Mouse (Mus musculus) gastrocnemius, adult 2 months (tissue): Measurements from ENCODE around the gene Med20. TPM values are rescaled to one million over a fixed set of nuclear protein-coding genes. Genes with fewer than 3 reads are reported as not detected.

Experiments used
- DNase-seq: peaks from one replicate; pipeline ENCODE4 v3.0.0; 2022
- H3K27ac ChIP-seq: fragments of 200-600 bp; 2 replicates; pipeline ENCODE4 v1.8.1; 2022; ENCODE audit warnings: mild to moderate bottlenecking
- H3K4me3 ChIP-seq: fragments of 200-600 bp; 2 replicates; pipeline ENCODE4 v1.8.1; 2022; ENCODE audit warnings: mild to moderate bottlenecking, moderate library complexity
- CTCF ChIP-seq: fragments of 200-600 bp; IDR thresholded peaks from 2 replicates; pipeline ENCODE4 v1.8.1; 2022; ENCODE audit warnings: antibody characterized with exemption, mild to moderate bottlenecking, moderate library complexity
- intact Hi-C: fragments of 180-260 bp; cut with DNase I; formaldehyde crosslinking; loops from one replicate; pipeline ENCODE4 v1.15.1; 2025
- total RNA-seq, 2 experiments: library from RNA; stranded (reverse); gene quantifications; 2 replicates each; pipeline ENCODE4 v1.2.3; 2021

The Med20 gene
- total RNA-seq, 2 experiments from 2014 or later = 17.9 to 18.3 TPM

DNA sequence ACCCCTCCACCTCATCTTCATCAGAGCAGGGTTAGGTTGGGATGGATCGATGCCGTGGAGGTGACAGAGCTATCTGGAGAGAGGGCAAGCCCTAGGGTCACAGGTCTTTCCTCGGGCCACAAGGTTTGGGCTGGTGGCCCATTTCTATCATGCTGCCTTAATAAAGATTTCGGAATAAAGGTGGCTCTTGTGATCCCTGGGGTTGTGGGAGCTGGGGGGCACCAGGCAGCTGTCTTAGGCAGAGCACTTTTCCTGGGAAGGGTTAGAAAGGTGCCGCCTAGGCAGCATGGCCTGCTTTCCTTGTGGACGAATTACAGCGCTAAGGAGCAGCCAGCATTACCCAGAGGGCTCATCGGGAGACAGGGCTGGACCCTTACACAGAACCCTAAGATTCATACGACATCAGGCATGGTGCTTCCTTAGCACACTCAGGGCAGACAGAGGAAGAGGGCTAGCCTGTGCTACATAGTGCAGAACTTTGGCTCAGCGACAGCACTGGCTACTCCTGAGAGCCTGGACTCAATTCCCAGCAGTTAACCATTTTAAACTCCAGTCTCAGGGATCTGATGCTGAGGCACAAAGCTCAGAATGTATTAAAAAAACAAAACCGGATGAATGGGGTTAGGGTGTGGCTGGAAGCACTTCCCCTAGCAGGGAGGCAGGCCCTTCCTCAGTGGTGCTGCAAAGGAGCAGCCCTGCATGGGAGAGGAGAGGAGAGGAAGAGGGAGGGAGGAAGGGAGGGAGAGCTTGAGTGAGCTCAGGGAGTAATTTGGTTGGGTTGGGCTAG lies 11.7 kb upstream of the Med20 start:
- H3K27ac ChIP-seq = peak overlapping the region; percentile 88
- no peak for DNase-seq
- TF ChIP-seq CTCF = no peak
- intact Hi-C loops = no loop called here
- H3K4me3 ChIP-seq = no peak overlapping the region

- Histone ChIP-seq H3K27ac (peak overlapping the region; percentile 88), H3K4me3 (no peak overlapping the region)
- TF ChIP-seq CTCF = no peak
- DNase-seq = no peak
- intact Hi-C loops = no loop called here
Measured at GRCm38 (mm10) chr17:47600601-47601388, 10.6 kb upstream of the Med20 start.

GRCm38 (mm10) chr17:47601389-47601755 lies 10.0 kb upstream of the Med20 start:
- Histone ChIP-seq H3K27ac (peak overlapping the region; percentile 88; the same call in 1 of the 2 replicates), H3K4me3 (no peak overlapping the region)
- TF ChIP-seq CTCF = no peak
- intact Hi-C loops = no loop called here
- no peak for DNase-seq

GRCm38 (mm10) chr17:47602289-47602688 lies 9.1 kb upstream of the Med20 start:
- intact Hi-C loops = no loop called here
- no peak for DNase-seq
- no peak for TF ChIP-seq CTCF
- Histone ChIP-seq H3K27ac (no peak overlapping the region), H3K4me3 (no peak overlapping the region)

DNA sequence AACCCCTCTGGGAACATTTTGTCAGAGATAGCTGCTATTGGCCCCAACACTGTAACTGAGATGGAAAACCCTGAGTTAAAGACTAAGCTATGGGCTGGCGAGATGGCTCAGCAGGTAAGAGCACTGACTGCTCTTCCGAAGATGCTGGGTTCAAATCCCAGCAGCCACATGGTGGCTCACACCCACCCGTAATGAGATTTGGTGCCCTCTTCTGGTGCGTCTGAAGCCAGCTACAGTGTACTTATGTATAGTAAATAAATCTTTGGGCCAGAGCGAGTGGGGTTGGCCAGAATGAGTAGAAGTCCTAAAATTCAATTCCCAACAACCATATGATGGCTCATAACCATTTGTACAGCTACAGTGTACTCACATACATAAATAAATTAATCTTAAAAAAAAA lies 5.2 kb upstream of the Med20 start:
- no peak for DNase-seq
- peak; percentile 31 for TF ChIP-seq CTCF
- Histone ChIP-seq H3K27ac (no peak overlapping the region), H3K4me3 (no peak overlapping the region)
- intact Hi-C loops = no loop called here

- no peak for DNase-seq
- intact Hi-C loops = no loop called here
- Histone ChIP-seq H3K27ac (no peak overlapping the region), H3K4me3 (no peak overlapping the region)
- TF ChIP-seq CTCF = no peak
Measured at GRCm38 (mm10) chr17:47609182-47609581, 2.2 kb upstream of the Med20 start.

- Histone ChIP-seq H3K4me3 (peak overlapping the region; percentile 85), H3K27ac (peak overlapping the region; percentile 93)
- intact Hi-C loops = loop anchor here (5.0 kb wide), 1 partner anchor 99 kb away; no protein-coding TSS in a partner anchor
- DNase-seq = no peak
- TF ChIP-seq CTCF = no peak
Measured at GRCm38 (mm10) chr17:47611661-47611982, 240 bp downstream of the Med20 start.

- peak; percentile 90 for TF ChIP-seq CTCF
- DNase-seq = peak; percentile 63
- intact Hi-C loops = loop anchor here (2.0 to 5.0 kb wide), 2 partner anchors 63 to 102 kb away; no protein-coding TSS in a partner anchor
- Histone ChIP-seq H3K4me3 (no peak overlapping the region), H3K27ac (no peak overlapping the region)
Measured at GRCm38 (mm10) chr17:47614018-47614417, 2.6 kb downstream of the Med20 start.

DNA sequence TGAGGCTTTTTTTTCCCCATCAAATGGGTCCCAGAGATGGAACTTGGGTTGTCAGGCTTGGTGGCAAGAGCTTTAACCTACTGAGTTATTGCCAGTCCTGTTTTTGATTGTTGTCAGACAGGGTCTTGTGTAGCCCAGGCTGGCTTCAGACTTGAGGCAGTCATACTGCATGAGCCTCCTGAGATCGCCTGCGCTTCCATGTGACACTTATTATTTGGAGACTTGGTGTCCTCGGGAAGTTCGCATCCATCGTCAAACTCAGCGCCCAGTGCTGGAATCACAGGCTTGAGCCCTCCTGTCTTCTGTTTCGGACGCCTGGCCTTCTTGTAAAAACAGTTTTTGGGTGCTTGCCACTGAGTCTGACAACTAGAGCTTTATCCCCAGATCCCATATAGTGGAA lies 4.7 kb downstream of the Med20 start:
- intact Hi-C loops = no loop called here
- Histone ChIP-seq H3K4me3 (no peak overlapping the region), H3K27ac (no peak overlapping the region)
- no peak for DNase-seq
- no peak for TF ChIP-seq CTCF

DNA sequence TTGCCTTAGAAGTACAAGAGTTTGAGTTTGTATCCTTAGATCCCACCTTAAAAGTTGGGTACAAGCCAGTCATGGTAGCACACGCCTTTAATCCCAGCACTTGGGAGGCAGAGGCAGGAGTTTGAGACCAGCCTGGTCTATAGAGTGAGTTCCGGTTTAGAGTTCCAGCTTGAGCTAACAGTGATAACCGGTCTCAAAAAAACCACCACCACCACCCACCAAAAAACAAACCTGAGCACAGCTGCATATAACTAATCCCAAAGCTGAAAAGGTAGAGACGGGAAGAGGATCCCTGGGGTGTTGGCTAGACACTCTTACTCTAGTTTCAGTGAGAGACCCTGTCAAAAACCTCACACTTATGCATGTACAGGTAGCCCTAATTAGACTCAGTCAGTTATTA lies 5.3 kb downstream of the Med20 start:
- H3K27ac ChIP-seq = no peak overlapping the region
- TF ChIP-seq CTCF = no peak
- no peak for DNase-seq
- intact Hi-C loops = no loop called here
- no peak overlapping the region for H3K4me3 ChIP-seq

DNA sequence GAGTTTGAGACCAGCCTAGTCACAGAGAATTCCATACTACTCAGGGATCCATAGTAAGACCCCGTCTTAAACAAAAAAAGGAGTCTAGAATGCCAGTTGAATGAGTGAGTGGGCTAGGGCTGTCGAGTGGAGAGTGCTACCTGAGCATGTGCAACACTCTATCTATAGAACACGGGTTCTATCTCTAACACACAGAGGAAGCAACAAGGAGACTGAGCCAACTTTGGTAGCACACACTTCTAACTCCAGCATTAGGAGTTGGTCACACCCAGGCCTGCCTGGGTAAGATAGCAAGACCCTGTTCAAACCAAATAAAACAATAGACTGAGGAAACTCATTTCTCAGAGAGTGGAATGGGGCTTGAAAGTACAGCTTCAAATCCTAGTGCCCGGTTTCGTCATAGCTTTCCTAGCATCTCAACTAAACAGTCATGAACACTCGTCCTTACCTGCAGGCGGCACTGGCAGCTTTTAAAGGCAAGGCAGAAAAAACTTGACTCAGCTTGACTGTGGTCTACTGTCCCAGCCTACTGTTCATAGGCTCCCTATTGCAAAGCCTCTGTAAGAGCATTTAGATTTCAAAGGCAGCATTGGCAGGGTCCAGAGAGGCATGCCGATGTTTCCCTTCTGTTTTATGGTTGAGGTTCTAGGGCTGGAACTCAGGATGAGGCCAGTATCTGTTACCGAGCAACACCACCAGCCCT lies 6.4 kb downstream of the Med20 start:
- TF ChIP-seq CTCF = no peak
- no peak for DNase-seq
- intact Hi-C loops = no loop called here
- no peak overlapping the region for H3K4me3 ChIP-seq
- no peak overlapping the region for H3K27ac ChIP-seq

GRCm38 (mm10) chr17:47618556-47619311 lies 7.4 kb downstream of the Med20 start:
- Histone ChIP-seq H3K4me3 (no peak overlapping the region), H3K27ac (no peak overlapping the region)
- DNase-seq = no peak
- intact Hi-C loops = no loop called here
- no peak for TF ChIP-seq CTCF
